Mouse (Mus musculus): ENCODE data around the gene Ikbkg. TPM values are rescaled to one million over a fixed set of nuclear protein-coding genes. Genes with fewer than 3 reads are reported as not detected.

The Ikbkg gene
- polyA plus RNA-seq (2012; rRNA removed) = 23.5 and 46.1 TPM in 2 replicates

DNA sequence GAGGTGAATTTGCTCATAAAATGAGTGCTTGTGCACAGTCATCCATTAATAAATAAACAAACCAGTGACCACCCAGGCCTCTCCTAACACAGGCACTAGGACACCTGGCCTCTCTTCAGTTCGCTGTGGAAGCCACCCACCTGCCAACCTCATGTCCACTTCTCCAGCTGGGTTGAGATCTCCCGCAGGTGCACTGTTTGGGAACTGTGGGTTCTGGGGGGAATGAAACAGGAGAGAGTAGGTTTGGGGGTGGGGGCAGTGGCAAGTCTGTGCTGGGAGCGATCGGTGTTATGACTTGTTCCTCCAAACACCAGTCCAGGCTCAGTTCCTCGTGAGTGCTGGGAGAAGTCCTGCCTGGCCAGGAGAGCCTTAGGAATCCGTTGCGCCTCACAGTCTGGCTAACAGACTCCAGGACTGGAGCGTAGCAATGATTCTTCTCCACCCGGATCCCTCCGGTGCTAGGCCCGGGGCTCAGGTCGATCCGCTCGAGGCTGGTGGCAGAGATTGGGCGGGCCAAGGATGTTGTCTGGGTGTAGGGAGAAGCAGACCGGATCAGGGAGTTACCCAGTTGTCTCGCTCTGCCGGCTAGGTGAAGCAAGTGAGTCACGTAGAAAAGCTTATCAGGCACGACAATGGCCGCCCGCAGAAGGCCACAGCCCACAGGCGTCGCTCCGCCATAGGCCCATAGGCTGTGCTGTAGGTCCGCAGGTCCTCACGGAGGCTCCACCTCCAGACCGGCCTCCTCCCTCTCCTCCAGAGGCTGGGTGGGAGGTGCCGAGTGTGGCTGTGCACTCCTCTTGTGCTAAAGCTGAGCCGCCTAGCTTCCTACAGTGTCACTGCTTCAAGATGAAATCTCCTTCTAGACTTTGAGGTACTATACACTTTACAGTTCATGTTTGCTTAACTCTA, at the start of gene Ikbkg, which contains the start of gene Fam3a:
TSS of gene Ikbkg (plus strand) at position 756 of the 909 bp plus-strand sequence.
TSS of gene Fam3a (minus strand) at position 738 of the 909 bp plus-strand sequence.

GRCm38 (mm10) chrX:74353467-74353770, 39.7 kb upstream of the Ikbkg start, which contains the start of gene Lage3:
Lage3 (minus strand) TSS chrX:74353618.

DNA sequence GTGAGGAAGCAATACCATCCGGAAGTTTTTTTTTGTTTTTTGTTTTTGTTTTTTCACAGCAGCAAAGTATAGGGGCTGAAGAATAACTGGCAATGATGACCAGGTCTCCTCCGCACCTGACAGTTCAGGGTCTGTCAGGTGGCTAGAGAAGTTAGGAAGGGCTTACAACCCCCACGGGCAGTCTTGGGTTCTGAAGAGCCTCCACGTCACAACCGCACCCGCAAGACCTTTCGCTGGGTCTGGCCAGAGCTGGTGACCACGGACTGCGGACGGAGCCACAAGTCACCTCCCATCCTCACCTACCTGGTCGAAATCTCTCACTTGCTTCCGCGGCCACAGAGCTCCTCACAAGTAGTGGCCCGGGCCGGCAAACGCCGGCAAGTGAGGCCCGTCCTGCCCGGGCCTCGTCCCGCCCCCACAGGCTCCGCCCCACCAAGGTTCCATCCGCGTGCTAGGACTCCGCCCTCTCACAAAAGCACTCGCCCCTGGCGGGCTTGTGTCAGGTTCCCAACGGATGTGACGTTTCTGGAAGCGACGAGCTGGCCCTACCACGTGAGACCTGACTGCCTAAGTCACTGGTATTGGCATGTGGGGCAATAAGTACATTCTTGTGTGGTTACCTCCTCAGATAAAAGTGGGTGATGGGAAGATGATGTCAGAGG, 20.1 kb upstream of the Ikbkg start, which contains the start of the genes Ubl4a and Slc10a3:
TSS of gene Ubl4a (minus strand) at position 331 of the 662 bp plus-strand sequence.
TSS of gene Slc10a3 (minus strand) at position 462 of the 662 bp plus-strand sequence.

DNA sequence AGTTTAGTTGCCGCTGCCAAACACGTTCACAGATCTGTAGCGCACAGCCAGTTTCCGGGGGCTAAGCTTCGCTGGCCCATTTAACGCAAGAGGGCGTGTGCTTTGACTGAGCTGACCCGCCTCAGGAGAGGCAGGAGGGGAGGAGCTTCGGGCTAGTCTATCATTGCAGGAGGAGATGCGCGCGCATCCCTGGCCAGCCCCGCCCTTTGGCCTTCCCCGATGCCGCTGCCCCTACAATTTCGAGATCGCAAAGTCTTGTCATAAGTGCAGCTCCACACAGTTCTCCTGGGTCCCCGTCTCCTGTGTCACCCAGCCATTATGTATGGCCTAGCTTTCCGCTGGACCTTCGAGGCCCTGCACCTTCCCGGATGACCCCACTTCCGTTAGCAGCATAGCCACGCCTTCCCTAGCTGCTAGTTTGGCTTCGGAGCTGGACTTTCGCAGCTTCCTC, 35.8 kb downstream of the Ikbkg start, which contains the start of gene G6pdx:
TSS of gene G6pdx (minus strand) at position 369 of the 451 bp plus-strand sequence.

DNA sequence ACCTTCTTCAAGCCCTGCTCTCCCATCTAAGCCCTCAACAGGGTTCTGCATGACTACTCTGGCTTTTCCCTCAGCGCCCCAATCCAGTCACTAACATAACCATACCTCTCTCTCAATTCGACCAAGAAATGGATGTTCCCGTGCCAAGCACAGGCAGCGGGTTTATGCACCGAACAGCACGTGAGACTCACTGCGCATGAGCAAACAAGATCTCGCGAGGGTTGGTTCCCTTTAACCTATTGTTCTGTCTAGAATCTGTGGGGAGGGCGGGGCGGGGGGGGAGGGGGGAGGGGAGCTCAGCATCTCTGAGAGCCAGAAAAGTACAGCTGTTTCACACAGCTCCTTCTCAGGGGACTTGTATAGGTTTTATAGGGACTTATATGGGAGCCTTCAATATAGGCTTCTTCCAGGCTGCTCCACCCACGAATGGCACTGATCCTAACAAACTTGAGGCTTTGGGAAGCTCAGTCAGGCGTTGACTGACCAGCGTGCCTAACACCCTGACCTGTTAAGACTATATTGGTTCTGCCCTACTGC, 88.3 kb downstream of the Ikbkg start, which contains the start of gene Gm6880:
TSS of gene Gm6880 (minus strand) at position 51 of the 537 bp plus-strand sequence.

Other genes starting within 250 kb of the Ikbkg start
- not detected in 2 replicates for gene Tex28, start 225.5 kb upstream of the Ikbkg start, polyA plus RNA-seq (2012; rRNA removed)
- 0.02 TPM in 1 of 2 replicates, not detected in the other for gene Tktl1, start 216.0 kb upstream of the Ikbkg start, polyA plus RNA-seq (2012; rRNA removed)
- gene Flna, start 143.5 kb upstream of the Ikbkg start, polyA plus RNA-seq (2012; rRNA removed) = 477 and 550 TPM in 2 replicates
- 64.2 and 105 TPM in 2 replicates for gene Emd, start 138.6 kb upstream of the Ikbkg start, polyA plus RNA-seq (2012; rRNA removed)
- gene Rpl10, start 122.5 kb upstream of the Ikbkg start, polyA plus RNA-seq (2012; rRNA removed) = 1,358 and 2,258 TPM in 2 replicates
- gene Taz, start 111.4 kb upstream of the Ikbkg start, polyA plus RNA-seq (2012; rRNA removed) = 61.6 and 70.5 TPM in 2 replicates
- gene Dnase1l1, start 111.0 kb upstream of the Ikbkg start, polyA plus RNA-seq (2012; rRNA removed) = 5.9 and 8.7 TPM in 2 replicates
- 87.0 and 137 TPM in 2 replicates for gene Atp6ap1, start 96.2 kb upstream of the Ikbkg start, polyA plus RNA-seq (2012; rRNA removed)
- gene Gdi1, start 88.3 kb upstream of the Ikbkg start, polyA plus RNA-seq (2012; rRNA removed) = 580 and 740 TPM in 2 replicates
- gene Fam50a, start 80.3 kb upstream of the Ikbkg start, polyA plus RNA-seq (2012; rRNA removed) = 50.7 and 64.9 TPM in 2 replicates
- gene Plxna3, start 64.2 kb upstream of the Ikbkg start, polyA plus RNA-seq (2012; rRNA removed) = 82.1 and 108 TPM in 2 replicates
- 96.9 and 108 TPM in 2 replicates for gene Lage3, start 39.7 kb upstream of the Ikbkg start, polyA plus RNA-seq (2012; rRNA removed)
- gene Ubl4a, start 20.1 kb upstream of the Ikbkg start, polyA plus RNA-seq (2012; rRNA removed) = 31.9 and 46.3 TPM in 2 replicates
- gene Slc10a3, start 19.9 kb upstream of the Ikbkg start, polyA plus RNA-seq (2012; rRNA removed) = 2.3 and 8.5 TPM in 2 replicates
- 18.5 and 27.2 TPM in 2 replicates for gene Fam3a, start within 50 bp of the Ikbkg start, polyA plus RNA-seq (2012; rRNA removed)
- 31.7 and 41.7 TPM in 2 replicates for gene G6pdx, start 35.9 kb downstream of the Ikbkg start, polyA plus RNA-seq (2012; rRNA removed)
- 0.12 TPM in 1 of 2 replicates, not detected in the other for gene Gm6880, start 88.1 kb downstream of the Ikbkg start, polyA plus RNA-seq (2012; rRNA removed)
- not detected in 2 replicates for gene Olfr1326-ps1, start 181.6 kb downstream of the Ikbkg start, polyA plus RNA-seq (2012; rRNA removed)
- not detected in 2 replicates for gene Olfr1325, start 199.4 kb downstream of the Ikbkg start, polyA plus RNA-seq (2012; rRNA removed)